Mouse (Mus musculus) forebrain, embryonic 10.5 days (tissue): Measurements from ENCODE around the gene Gnpnat1. TPM values are rescaled to one million over a fixed set of nuclear protein-coding genes. Genes with fewer than 3 reads are reported as not detected.

Experiments
- DNase-seq: peaks from one replicate; pipeline ENCODE4 v3.0.0-alpha.2; 2017; ENCODE audit warnings: low spot score; ENCODE audit errors: extremely low spot score
- H3K27ac ChIP-seq: fragments of 300-500 bp; sonication (generic); 2 replicates; pipeline ENCODE4 v1.5.1; 2016; ENCODE audit warnings: mild to moderate bottlenecking
- H3K27me3 ChIP-seq: fragments of 300-500 bp; sonication (generic); 2 replicates; pipeline ENCODE4 v1.6.1; 2016; ENCODE audit warnings: mild to moderate bottlenecking; ENCODE audit not compliant: poor library complexity, severe bottlenecking
- H3K36me3 ChIP-seq: fragments of 300-500 bp; sonication (generic); replicated peaks from 2 replicates; pipeline ENCODE4 v1.6.1; 2016; ENCODE audit warnings: mild to moderate bottlenecking, moderate library complexity
- H3K4me1 ChIP-seq: fragments of 300-500 bp; sonication (generic); 2 replicates; pipeline ENCODE4 v1.6.1; 2016
- H3K4me3 ChIP-seq: fragments of 300-500 bp; sonication (generic); 2 replicates; pipeline ENCODE4 v1.5.1; 2016; ENCODE audit warnings: mild to moderate bottlenecking, moderate library complexity
- H3K9me3 ChIP-seq: fragments of 300-500 bp; sonication (generic); 2 replicates; pipeline ENCODE4 v1.6.1; 2016; ENCODE audit warnings: mild to moderate bottlenecking, moderate library complexity
- WGBS: fragments of 180-500 bp; shearing (Covaris S2); methylation state at CpG from one replicate; pipeline ENCODE4 v1.1.7; 2016; 5-methylcytosine and 5-hydroxymethylcytosine counted together
- polyA plus RNA-seq: library from polyadenylated mRNA; unstranded; fragments of >200 nt; fragmentation: Nextera tagmentation; extraction: Ambion mirVana; gene quantifications from 2 replicates; pipeline ENCODE4 v1.2.1, GENCODE M21; 2016

Gene Gnpnat1
- polyA plus RNA-seq, 1 experiment from 2014 or later, result 41.1 TPM

DNA sequence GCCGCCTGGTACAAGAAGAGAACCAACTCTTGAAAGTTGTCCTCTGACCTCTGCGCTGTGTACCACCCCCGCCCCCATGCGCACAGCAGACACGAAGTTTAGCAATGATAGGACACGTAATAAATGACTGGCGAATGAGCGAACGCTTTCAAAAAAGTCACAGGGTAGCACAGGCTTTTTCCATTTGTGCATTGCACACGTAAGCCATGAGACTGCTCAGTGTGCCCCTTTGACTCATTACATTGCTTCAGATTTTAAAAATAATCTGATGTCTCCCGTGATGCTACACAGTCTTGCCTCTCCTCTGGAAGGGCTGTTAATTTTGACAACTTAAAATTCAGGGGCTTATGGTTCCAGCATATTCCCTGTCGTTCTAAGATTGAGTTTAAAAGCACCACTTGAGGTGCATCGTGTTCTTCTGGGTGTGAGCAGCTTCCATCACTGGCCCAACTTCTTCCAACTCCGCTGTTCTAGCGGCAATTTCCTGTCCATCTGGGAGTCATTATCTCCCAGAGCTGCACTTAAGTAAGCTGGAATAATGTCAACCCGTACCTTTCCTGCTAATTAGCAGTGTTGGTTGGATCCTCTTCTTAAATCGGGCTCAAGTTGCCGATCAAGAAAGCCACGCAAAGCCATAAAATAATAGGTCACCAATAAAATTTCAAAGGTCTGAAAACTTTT, 33.7 kb upstream of the Gnpnat1 start:
- no peaks in the 10 kb centered on the region for H3K36me3 ChIP-seq
- WGBS, result 82% methylated on average over 19 of the region's 19 CpGs
- H3K4me3 ChIP-seq, result no peak overlapping the region
- peaks cover 10% of the 10 kb centered on the region for H3K4me1 ChIP-seq
- no peaks in the 10 kb centered on the region for H3K27me3 ChIP-seq
- H3K27ac ChIP-seq, result no peak overlapping the region
- no peaks in the 10 kb centered on the region for H3K9me3 ChIP-seq
- no peak for DNase-seq

DNA sequence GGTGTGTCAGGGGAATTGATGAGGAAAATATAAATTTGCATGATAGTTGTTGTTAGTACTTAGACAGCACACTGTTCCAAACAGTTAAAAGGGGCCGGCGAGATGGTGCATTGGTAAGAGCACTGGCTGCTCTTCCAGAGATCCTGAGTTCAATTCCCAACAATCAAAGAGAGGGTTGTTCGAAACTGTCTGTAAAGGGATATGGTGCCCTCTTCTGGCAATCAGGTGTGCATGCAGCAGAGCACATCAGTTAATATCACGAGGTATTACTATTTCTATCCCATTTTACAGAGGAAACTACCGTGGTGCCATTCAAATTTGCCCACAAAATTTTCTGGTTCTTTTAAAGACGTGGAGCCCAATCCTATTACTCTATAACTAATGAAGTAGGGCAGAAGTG, 29.5 kb upstream of the Gnpnat1 start:
- H3K4me3 ChIP-seq, result no peak overlapping the region
- H3K27ac ChIP-seq, result no peak overlapping the region
- peaks cover 6% of the 10 kb centered on the region for H3K4me1 ChIP-seq
- DNase-seq, result no peak
- H3K9me3 ChIP-seq, result peaks cover 13% of the 10 kb centered on the region
- WGBS, result 75% methylated on average over 6 of the region's 6 CpGs
- no peaks in the 10 kb centered on the region for H3K27me3 ChIP-seq
- no peaks in the 10 kb centered on the region for H3K36me3 ChIP-seq

DNA sequence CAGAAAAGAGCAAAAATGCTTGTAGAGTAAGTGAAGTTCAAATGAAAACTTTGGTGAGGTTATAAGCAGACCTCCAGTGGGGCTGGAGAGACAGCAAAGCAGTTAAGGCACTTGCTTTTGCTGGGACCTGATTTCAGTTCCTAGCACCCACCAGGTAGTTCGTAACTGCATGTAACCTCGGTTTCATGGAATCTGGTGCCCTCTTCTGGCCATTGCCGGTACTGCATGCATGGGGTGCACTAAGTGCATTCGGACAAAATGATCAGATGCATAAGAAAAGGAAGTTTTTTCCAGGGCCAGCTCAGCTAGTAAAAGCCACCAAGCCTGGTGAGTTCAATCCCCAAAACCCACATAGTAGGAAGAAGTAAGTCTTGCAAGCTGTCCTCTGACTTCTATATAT, 27.3 kb upstream of the Gnpnat1 start:
- Histone ChIP-seq H3K9me3 (peaks cover 13% of the 10 kb centered on the region), H3K4me1 (no peaks in the 10 kb centered on the region), H3K36me3 (no peaks in the 10 kb centered on the region), H3K27ac (no peak overlapping the region), H3K27me3 (no peaks in the 10 kb centered on the region), H3K4me3 (no peak overlapping the region)
- WGBS, result 72% methylated on average over 4 of the region's 4 CpGs
- no peak for DNase-seq

DNA sequence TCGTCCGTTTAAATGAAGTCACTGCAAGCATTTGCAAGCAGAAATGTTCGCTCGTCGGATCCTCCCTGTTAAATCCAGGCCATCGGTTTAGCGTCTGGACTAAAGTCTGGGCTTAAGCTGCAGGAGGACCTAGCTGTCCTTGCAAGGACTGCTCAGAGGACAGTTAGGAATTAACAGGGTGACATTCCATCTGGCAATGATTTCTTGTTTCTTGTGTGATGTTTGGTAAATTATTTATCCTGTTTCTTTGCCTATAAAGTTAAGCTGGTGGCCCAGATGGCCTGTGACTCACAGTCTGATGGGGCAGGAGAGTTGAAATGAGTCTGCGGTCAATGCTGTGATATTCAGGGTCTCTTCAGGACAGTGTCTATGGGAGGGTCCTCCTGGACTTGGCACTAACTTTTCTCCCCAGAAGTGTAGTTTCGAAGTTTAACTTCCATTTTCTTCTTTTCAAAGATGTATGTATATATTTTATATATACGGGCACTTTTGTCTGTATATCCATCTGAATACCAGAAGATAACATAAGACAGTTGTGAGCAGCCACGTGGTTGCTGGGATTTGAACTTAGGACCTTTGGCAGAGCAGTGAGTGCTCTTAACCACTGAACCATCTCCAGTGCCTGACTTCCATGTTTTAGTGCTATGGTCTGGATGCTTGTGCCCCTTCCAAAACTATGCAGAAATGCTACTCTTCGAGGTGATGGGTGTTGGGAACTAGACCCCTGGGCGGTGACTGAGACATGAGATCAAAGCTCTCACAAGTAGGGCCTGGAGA, 25.5 kb upstream of the Gnpnat1 start:
- Histone ChIP-seq H3K4me3 (no peak overlapping the region), H3K27me3 (no peaks in the 10 kb centered on the region), H3K4me1 (no peaks in the 10 kb centered on the region), H3K27ac (no peak overlapping the region), H3K9me3 (peaks cover 19% of the 10 kb centered on the region), H3K36me3 (no peaks in the 10 kb centered on the region)
- WGBS, result 94% methylated on average over 13 of the region's 13 CpGs
- no peak for DNase-seq

DNA sequence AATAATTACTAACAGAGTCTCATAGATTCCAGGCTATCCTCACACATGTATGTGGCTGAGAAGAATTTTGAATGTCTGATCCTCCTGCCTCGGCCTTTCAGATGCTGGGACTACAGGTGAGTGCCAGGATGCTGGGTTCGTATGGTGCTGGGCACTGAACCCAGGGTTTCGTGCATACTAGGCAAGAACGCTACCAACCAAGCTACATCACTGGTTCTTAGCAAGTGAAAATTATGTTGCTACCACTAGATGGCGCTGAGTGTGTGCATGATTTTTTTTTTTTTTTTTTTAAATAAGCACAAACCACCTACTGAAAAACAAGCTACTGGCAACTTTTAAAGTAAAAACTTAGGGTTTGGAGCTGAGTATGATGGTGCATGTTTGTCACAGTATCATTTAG, 18.5 kb upstream of the Gnpnat1 start:
- WGBS, result 19% methylated on average over 5 of the region's 5 CpGs
- Histone ChIP-seq H3K4me3 (no peak overlapping the region), H3K9me3 (peaks cover 6% of the 10 kb centered on the region; the same call in 1 of the 2 replicates), H3K27me3 (no peaks in the 10 kb centered on the region), H3K27ac (no peak overlapping the region), H3K36me3 (no peaks in the 10 kb centered on the region), H3K4me1 (no peaks in the 10 kb centered on the region)
- DNase-seq, result no peak

DNA sequence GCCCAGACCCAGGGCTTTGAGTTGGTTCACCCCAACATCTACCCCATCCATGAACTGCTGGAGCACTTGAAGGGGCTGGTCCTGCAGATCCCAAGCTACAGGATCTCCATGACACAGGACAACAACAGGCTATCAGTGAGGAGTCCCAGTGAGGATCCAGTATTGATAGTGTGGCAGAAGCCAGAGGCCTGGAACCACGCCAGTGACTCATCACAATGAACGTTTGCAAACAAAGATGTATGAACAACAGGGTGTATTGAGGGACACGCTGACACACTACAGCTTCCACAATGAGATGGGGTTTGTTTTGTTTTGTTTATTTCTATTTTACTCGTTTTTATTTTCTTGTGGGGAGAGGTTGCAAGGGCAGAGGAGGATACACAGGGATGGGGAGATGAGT, 17.7 kb upstream of the Gnpnat1 start:
- Histone ChIP-seq H3K27me3 (no peaks in the 10 kb centered on the region), H3K4me3 (no peak overlapping the region), H3K9me3 (peaks cover 6% of the 10 kb centered on the region; the same call in 1 of the 2 replicates), H3K4me1 (no peaks in the 10 kb centered on the region), H3K36me3 (no peaks in the 10 kb centered on the region), H3K27ac (no peak overlapping the region)
- no peak for DNase-seq
- WGBS, result 79% methylated on average over 4 of the region's 4 CpGs

DNA sequence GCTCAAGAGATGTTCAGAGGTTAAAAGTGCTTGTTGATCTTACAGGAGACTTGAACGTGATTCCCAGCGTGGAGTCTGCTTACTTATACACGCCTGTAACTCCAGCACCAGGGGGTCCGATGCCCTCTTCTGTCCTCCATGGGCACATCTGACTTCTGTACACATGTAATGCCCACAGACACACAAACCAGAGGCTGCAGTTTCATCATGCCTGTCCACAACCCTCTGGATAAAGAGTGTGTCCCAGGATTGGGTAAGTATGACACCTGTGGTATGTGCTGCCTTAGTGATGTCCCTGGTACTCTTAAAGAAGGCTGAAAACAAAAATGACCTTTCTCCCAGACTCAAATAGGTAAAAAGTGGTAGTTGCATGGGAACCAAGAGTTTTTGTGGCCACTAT, 14.6 kb upstream of the Gnpnat1 start:
- H3K27me3 ChIP-seq, result no peaks in the 10 kb centered on the region
- DNase-seq, result no peak
- H3K27ac ChIP-seq, result no peak overlapping the region
- no peaks in the 10 kb centered on the region for H3K9me3 ChIP-seq
- no peaks in the 10 kb centered on the region for H3K4me1 ChIP-seq
- 80% methylated on average over 4 of the region's 4 CpGs for WGBS
- no peaks in the 10 kb centered on the region for H3K36me3 ChIP-seq
- H3K4me3 ChIP-seq, result no peak overlapping the region

DNA sequence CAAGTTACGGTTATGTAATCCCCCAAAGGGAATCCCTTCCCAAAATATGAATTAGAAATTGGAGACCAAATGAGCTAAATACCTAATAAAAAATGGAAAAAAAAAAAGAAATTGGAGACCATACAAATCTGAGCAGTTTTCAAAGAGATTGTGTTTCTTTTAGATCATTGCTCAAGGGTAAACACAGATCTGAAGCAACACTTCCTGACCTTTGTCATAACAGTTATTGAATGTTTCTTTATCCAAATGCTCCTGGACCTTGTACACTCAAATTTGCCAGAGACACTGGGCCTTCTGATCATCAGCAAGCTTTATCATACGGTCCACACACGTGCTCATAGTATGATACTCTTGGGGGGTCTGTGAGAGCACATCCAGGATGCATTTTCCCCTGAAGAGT, 13.8 kb upstream of the Gnpnat1 start:
- Histone ChIP-seq H3K4me1 (no peaks in the 10 kb centered on the region), H3K27ac (no peak overlapping the region), H3K9me3 (no peaks in the 10 kb centered on the region), H3K27me3 (no peaks in the 10 kb centered on the region), H3K4me3 (no peak overlapping the region), H3K36me3 (no peaks in the 10 kb centered on the region)
- 90% methylated on average over 3 of the region's 3 CpGs for WGBS
- DNase-seq, result no peak

DNA sequence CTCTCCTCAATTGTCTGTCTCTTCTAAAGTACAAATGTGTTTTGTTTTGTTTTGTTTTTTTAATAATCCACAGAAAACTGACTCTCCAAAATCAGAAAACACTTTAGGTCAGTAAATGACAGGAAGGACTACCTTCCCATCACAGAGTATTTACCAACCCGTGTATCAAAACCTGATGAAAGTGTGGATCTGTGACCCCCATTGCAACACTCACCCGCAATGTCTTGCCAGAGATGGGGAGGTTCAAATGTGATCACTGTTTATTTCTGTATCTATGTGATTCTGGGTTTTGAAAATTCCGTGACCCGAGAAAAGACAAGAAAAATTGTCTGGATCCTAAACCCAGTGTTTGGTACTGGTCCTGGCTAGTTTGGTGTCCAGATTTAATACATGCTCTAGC, 11.6 kb upstream of the Gnpnat1 start:
- H3K36me3 ChIP-seq, result no peaks in the 10 kb centered on the region
- WGBS, result 90% methylated on average over 4 of the region's 4 CpGs
- H3K4me1 ChIP-seq, result no peaks in the 10 kb centered on the region
- H3K27me3 ChIP-seq, result no peaks in the 10 kb centered on the region
- no peak overlapping the region for H3K27ac ChIP-seq
- no peaks in the 10 kb centered on the region for H3K9me3 ChIP-seq
- DNase-seq, result no peak
- H3K4me3 ChIP-seq, result no peak overlapping the region

DNA sequence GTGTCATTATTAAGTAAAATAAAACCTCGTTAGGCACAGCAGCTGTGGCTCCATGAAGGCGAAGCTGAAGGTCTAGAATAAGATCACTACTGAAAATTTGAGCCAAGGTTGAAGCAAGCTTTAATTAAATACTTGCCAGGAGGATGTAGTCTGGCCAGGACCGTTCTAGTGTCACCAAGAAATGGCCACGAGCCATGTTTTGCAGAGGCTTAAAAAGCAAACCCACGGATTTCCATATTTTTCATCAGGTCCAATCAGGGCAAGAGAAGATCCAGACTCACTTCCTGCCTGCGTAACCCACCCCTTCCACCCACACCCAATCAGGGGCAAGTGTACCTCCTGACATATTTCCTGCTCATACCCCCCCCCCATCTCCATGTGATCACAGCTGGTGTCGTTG, 1.1 kb downstream of the Gnpnat1 start:
- Histone ChIP-seq H3K27me3 (no peaks in the 10 kb centered on the region), H3K4me3 (no peak overlapping the region), H3K9me3 (no peaks in the 10 kb centered on the region), H3K36me3 (no peaks in the 10 kb centered on the region), H3K4me1 (no peaks in the 10 kb centered on the region), H3K27ac (no peak overlapping the region)
- no peak for DNase-seq
- WGBS, result 91% methylated on average over 7 of the region's 7 CpGs

DNA sequence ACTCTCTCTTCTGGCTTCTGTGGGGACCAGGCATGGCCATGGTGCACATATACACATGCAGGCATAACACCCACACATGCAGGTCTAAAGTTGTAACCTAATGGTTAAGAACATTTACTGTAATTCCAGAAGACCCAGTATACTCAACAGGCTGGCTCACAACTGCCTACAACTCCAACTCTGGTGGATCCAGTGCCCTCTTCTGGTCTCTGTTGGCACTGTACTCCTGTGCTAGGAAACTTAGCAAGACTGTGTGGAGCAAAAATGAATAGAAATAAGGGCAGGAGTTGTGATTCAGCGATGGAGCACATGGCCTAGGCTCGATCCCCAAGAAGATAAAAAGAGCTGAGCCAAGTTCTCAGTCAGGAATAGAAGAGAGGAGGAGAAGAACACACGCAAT, 4.9 kb downstream of the Gnpnat1 start:
- DNase-seq, result no peak
- Histone ChIP-seq H3K4me3 (no peak overlapping the region), H3K27ac (no peak overlapping the region), H3K27me3 (no peaks in the 10 kb centered on the region), H3K9me3 (no peaks in the 10 kb centered on the region), H3K36me3 (no peaks in the 10 kb centered on the region), H3K4me1 (no peaks in the 10 kb centered on the region)
- WGBS, result 80% methylated on average over 3 of the region's 3 CpGs

DNA sequence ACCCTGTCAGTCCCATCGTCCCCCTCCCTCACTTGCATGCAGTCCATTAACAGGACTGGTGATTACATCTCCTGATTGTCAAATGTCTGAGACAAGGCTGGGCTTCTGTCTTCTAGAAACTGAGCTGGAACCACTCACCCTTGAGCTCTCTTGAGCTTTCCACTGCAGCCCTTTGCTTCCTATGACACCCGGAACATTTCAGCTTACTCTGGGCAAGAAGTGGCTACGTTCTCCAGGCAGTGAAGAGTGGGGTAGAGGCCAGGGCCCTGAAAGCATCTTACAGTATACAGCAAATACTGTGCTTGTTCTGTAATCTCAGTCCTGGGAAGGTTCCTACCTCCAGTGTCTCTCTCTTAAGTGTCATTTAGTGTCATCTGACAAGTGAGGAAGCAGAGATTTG, 15.5 kb downstream of the Gnpnat1 start:
- 35% methylated on average over 3 of the region's 3 CpGs for WGBS
- no peak for DNase-seq
- Histone ChIP-seq H3K36me3 (no peaks in the 10 kb centered on the region; the same call in 1 of the 2 replicates), H3K9me3 (no peaks in the 10 kb centered on the region), H3K27me3 (no peaks in the 10 kb centered on the region), H3K27ac (peak overlapping the region; percentile 93), H3K4me3 (peak overlapping the region; percentile 82), H3K4me1 (peaks cover 21% of the 10 kb centered on the region)

DNA sequence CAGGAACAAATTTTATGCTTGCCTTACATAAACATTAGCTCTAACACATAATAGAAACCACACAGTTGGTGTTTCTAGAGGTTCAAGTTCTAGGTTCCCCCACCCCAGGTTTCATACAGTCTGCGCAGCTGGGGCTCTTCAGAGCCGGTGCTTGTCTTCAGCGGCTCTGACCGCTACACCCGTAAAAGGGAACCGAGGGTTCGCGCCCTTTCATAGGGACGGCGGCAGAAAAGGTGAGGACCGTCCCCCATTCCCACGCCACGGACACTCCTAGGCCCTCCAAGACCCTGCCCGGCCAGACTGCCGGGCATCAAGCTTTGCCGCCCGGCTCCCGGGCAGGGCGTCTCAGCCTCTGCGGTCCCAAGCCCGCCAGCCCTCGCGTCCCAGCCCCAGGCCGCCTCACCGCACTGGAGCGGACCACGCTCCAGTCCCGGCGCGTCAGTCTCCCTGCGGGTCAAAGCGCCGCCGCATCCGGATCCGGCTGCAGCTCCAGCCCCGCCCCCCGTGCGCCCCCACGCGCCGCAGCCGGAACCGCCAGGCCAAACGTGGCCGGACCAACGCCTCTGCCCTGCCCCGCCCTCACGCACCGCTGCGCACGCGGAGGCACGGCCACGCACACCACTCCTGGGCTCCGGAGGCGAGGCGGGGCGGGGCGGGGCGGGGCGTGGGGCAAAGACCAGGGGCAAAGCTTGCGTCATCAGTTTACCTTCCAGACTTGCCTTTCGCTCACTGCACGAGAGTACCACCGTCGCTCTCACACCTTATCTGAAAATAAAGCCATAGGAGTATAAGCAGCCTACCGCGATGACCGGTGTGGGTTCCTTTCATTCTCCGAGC, 16.1 kb downstream of the Gnpnat1 start:
- DNase-seq, result peak; percentile 87
- under 1% methylated on average over 70 of the region's 71 CpGs for WGBS

More for the DNA sequence above, 16.1 kb downstream of the Gnpnat1 start:
- H3K4me1 ChIP-seq, result peaks cover 21% of the 10 kb centered on the region
- peak overlapping the region; percentile 82 for H3K4me3 ChIP-seq
- H3K27ac ChIP-seq, result peak overlapping the region; percentile 93
- H3K9me3 ChIP-seq, result no peaks in the 10 kb centered on the region
- H3K36me3 ChIP-seq, result peaks cover 3% of the 10 kb centered on the region
- no peaks in the 10 kb centered on the region for H3K27me3 ChIP-seq
